ENCODE assay signal across 18 mouse cellular contexts in genomic region chr4:44335006-44335405, GRCm38 (mm10). TPM values are rescaled to one million over a fixed set of nuclear protein-coding genes. Genes with fewer than 3 reads are reported as not detected.
"Had no signal": no experiment of that assay in that cellular context is flagged by ENCODE, and none has a peak within 500 bp of the region (broad histone marks: within the 10 kb centered on the region; RNA-seq: fewer than 3 reads in every experiment).

No protein-coding gene starts in this region.

- DNase-seq: cerebellum, adult 8-10 months; cerebellum, adult 9-10 months; cerebellum, adult 9-11 months; cerebellum, postnatal 10 days; cerebellum, postnatal 14 days; cerebellum, postnatal 25 days; cerebellum, postnatal 36 days; embryo, embryonic 11 days; forebrain, postnatal 0 days; gastrocnemius, adult 2 months; gastrocnemius, postnatal 10 days; gastrocnemius, postnatal 14 days; gastrocnemius, postnatal 25 days; gastrocnemius, postnatal 36 days; heart, adult 18-20 months; heart, adult 2 months had no signal

RNA-seq across cellular contexts. Expression of gene Melk, which starts 34.3 kb away (rescaled TPM):
- total RNA-seq: gastrocnemius, adult 18-20 months; gastrocnemius, adult 2 months; gastrocnemius, adult 8-10 months had no signal
